Mouse (Mus musculus) left cerebral cortex, adult 8-10 months (tissue): Measurements from ENCODE around the gene Optc. TPM values are rescaled to one million over a fixed set of nuclear protein-coding genes. Genes with fewer than 3 reads are reported as not detected.
A peak's percentile ranks its signal among the peaks of the same experiment; 100 is the strongest.

Experiments
- DNase-seq, 2 experiments: peaks; one replicate each; pipeline ENCODE4 v3.0.0; 2022; ENCODE audit warnings: low spot score in 2 of 2
- total RNA-seq, 4 experiments: library from RNA; stranded (reverse); gene quantifications; 2 replicates each; pipeline ENCODE4 v1.2.4; 2022

The Optc gene
- 1 to 10 TPM in 2 of 4 experiments, under 1 TPM in 1, not detected in 1; 0.93 to 1.7 (median 1.4) TPM for total RNA-seq

GRCm38 (mm10) chr1:133907949-133908658, at the start of gene Optc:
Gene Optc (minus strand): TSS chr1:133907999.
- peak in 1 of 2 experiments; percentile 80 for DNase-seq

- DNase-seq = no peak
These were observed 46.2 kb upstream of the Optc start for GRCm38 (mm10) chr1:133954009-133954408.

GRCm38 (mm10) chr1:133953261-133953742, 45.5 kb upstream of the Optc start:
- DNase-seq = peak in 1 of 2 experiments; percentile 7

- DNase-seq = no peak
These were observed 43.8 kb upstream of the Optc start for GRCm38 (mm10) chr1:133951598-133951997.

GRCm38 (mm10) chr1:133950061-133950782, 42.4 kb upstream of the Optc start:
- DNase-seq = no peak

- DNase-seq = no peak
These were observed 37.3 kb upstream of the Optc start for GRCm38 (mm10) chr1:133945106-133945505.

- DNase-seq = no peak
These were observed 34.1 kb upstream of the Optc start for GRCm38 (mm10) chr1:133941904-133942303.

GRCm38 (mm10) chr1:133941158-133941860, 33.5 kb upstream of the Optc start:
- no peak for DNase-seq

- no peak for DNase-seq
These were observed 32.8 kb upstream of the Optc start for GRCm38 (mm10) chr1:133940481-133941092.

GRCm38 (mm10) chr1:133939708-133940107, 31.9 kb upstream of the Optc start:
- DNase-seq = no peak

GRCm38 (mm10) chr1:133936169-133936568, 28.4 kb upstream of the Optc start:
- DNase-seq = no peak

GRCm38 (mm10) chr1:133934354-133934963, 26.7 kb upstream of the Optc start:
- DNase-seq = no peak

- DNase-seq = no peak
These were observed 25.7 kb upstream of the Optc start for GRCm38 (mm10) chr1:133933301-133934195.

GRCm38 (mm10) chr1:133929980-133930379, 22.2 kb upstream of the Optc start:
- DNase-seq = no peak

GRCm38 (mm10) chr1:133925223-133925622, 17.4 kb upstream of the Optc start:
- DNase-seq = no peak

- peak in 1 of 2 experiments; percentile 25 for DNase-seq
These were observed 16.5 kb upstream of the Optc start for GRCm38 (mm10) chr1:133924141-133924875.

- no peak for DNase-seq
These were observed 15.3 kb upstream of the Optc start for GRCm38 (mm10) chr1:133923071-133923470.

- DNase-seq = no peak
These were observed 13.5 kb upstream of the Optc start, which contains the start of gene Prelp for GRCm38 (mm10) chr1:133921304-133921751. Gene Prelp (minus strand): TSS chr1:133921414.

GRCm38 (mm10) chr1:133920876-133921275, 13.1 kb upstream of the Optc start:
- no peak for DNase-seq
